Mouse (Mus musculus): ENCODE data around the gene Tmem174. TPM values are rescaled to one million over a fixed set of nuclear protein-coding genes. Genes with fewer than 3 reads are reported as not detected.
A peak's percentile ranks its signal among the peaks of the same experiment; 100 is the strongest.

The Tmem174 gene
- polyA plus RNA-seq, 1 experiment from 2014 or later: not detected

DNA sequence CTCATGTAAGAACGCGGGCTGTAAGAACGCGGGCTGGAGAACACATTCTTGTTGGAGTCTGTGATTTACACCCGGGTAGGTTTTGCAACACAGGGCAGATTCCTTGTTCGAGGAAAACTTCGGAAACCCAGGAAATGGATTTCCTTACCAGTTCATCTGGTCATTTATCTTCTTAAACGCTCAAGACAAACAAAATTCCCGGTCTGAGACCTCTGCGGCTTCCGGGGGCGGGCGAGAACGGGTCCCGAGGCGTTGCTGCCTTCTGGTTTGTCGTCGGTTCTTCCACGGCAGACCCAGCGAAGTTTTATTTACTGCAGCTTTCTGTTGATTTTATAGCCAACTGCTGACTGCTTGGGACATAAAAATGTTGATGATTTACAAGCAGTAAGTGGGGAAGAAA is 10.5 kb downstream of the Tmem174 start:
- no peak overlapping the region for H3K9ac ChIP-seq
- no peak overlapping the region for H3K27ac ChIP-seq
- H3K9me3 ChIP-seq: no peaks in the 10 kb centered on the region
- no peak for ATAC-seq (ENCODE audit: insufficient read depth, low FRiP score, low read depth)
- H3K36me3 ChIP-seq: no peaks in the 10 kb centered on the region
- H3K27me3 ChIP-seq (replicated peaks): no peaks in the 10 kb centered on the region
- WGBS: 37% methylated on average over 20 of the region's 20 CpGs
- peak overlapping the region; percentile 29; the same call in 1 of the 2 replicates for H3K4me2 ChIP-seq
- H3K4me3 ChIP-seq (replicated peaks): no peak overlapping the region
- no peaks in the 10 kb centered on the region for H3K4me1 ChIP-seq

DNA sequence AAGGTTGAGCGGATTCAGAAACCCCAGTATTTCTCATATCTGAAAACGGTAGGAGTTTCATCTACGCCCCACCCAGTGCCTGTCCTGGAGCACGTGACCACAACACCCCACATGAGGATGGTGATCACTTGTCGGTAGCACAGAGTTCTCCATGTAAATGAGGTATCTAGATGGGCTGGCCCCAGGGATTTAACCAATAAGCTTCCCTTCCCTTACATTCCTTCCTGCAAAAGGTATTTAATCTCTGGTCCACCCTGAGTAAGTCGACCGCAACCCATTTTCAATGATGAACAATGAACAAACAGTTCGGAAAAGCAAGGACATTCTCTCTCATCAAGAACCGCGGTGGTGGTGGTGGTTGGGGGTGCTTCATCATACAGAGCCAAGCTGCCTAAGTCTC is 12.7 kb downstream of the Tmem174 start:
- H3K4me3 ChIP-seq (replicated peaks): no peak overlapping the region
- WGBS: 90% methylated on average over 10 of the region's 10 CpGs
- H3K4me2 ChIP-seq: no peak overlapping the region
- no peaks in the 10 kb centered on the region for H3K27me3 ChIP-seq (replicated peaks)
- H3K4me1 ChIP-seq: no peaks in the 10 kb centered on the region
- no peaks in the 10 kb centered on the region for H3K36me3 ChIP-seq
- no peak for ATAC-seq (ENCODE audit: insufficient read depth, low FRiP score, low read depth)
- no peak overlapping the region for H3K9ac ChIP-seq
- H3K27ac ChIP-seq: no peak overlapping the region
- H3K9me3 ChIP-seq: no peaks in the 10 kb centered on the region

DNA sequence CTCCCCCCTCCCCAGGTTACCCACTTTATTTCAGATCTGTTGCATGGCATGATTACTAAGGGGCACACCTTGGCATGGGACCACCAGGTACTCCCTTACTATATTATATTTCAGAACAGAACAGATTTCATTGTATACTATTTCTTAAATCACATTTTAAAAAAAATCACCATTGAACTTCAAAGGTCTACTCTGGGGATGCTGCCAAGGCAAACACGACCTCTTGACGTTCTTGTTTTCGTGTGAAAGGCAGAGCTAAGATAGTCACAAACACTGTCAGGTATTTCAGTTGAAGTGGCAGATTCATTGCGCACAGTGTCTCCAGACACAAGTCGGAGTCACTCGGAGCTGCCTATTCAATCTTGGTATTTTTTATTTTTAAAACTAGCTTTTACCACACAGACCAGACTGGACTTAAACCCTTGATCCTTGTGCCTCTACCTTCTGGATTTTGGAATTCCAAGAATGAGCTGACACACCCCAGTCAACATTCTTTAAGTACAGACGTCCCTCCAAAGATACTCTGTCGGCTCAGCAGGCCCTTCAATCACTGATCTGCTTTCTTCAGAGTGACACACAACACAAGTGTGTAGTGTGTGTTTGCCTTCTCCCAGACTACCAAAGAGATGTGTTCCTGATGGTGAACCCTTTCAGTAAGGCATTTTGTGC is 14.2 kb downstream of the Tmem174 start:
- Histone ChIP-seq H3K27me3 (replicated peaks) (no peaks in the 10 kb centered on the region), H3K9me3 (no peaks in the 10 kb centered on the region), H3K4me2 (no peak overlapping the region), H3K9ac (no peak overlapping the region), H3K27ac (no peak overlapping the region), H3K36me3 (no peaks in the 10 kb centered on the region), H3K4me1 (no peaks in the 10 kb centered on the region), H3K4me3 (replicated peaks) (no peak overlapping the region)
- WGBS: 47% methylated on average over 8 of the region's 8 CpGs
- ATAC-seq (ENCODE audit: insufficient read depth, low FRiP score, low read depth): no peak

DNA sequence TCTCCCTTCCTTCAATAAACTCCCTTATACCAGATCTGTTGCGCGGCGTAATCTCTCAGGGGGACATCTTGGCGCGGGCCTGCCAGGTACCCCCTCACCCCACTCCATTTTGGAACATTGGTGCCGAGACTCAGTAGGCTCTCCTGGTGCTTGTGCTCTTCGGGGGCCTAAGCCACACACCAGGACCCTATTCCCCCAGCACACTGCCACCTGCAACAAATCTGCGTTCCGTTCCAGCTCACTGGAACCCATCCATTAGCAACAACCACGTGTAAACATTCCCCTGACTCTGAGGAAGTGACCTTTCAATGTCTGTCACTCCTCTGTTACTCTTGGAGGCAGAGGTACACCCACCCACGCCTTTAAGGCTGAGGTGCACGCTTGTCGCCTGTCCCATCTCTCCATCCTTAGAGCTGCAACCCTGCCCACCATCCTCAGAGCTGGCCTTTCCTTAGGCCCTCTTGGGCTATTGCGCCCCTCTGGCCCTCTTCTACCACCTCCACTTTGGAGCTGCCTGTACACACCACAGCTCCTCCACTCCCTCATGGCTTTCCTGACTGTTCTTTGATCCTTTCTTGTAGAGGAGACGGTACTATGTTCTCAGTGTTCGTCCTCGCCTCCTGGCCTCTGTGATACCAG is 19.7 kb downstream of the Tmem174 start:
- Histone ChIP-seq H3K9ac (no peak overlapping the region), H3K27me3 (replicated peaks) (no peaks in the 10 kb centered on the region), H3K4me3 (replicated peaks) (no peak overlapping the region), H3K27ac (no peak overlapping the region), H3K4me1 (no peaks in the 10 kb centered on the region), H3K36me3 (no peaks in the 10 kb centered on the region), H3K9me3 (no peaks in the 10 kb centered on the region), H3K4me2 (no peak overlapping the region)
- ATAC-seq (ENCODE audit: insufficient read depth, low FRiP score, low read depth): no peak
- WGBS: 65% methylated on average over 17 of the region's 17 CpGs

DNA sequence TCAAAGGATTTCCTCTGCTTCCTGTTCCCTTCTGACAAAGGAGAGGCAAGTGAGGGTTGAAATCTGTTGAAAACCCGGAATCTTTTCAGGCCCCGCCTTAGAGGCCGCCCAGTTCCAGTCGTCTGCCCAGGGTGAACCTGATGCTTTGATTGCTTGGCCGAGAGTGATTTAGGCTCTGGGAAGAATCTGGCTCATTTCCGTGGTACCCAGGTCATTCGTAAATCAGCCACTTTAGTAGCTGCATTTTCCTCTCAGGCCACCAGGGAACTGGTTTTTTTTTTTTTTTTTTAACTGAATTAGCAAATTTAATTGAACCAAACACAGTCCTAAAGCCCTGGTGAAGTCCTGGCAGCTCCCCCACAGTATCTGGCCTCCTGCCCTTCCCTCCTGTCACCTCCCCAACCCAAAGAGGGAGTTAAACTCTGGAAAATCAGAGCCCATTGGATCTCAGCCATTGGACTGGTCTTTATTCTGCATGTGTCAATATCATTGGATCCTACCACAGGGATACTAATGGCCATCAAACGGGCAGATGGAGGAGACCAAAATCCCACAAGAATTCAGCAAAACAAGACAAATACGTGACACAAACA is 29.2 kb downstream of the Tmem174 start:
- 0 out of 2 replicates have a peak, but pooled peaks cover 2% of the 10 kb centered on the region for H3K4me1 ChIP-seq
- H3K9me3 ChIP-seq: no peaks in the 10 kb centered on the region; the same call in 1 of the 2 replicates
- 49% methylated on average over 9 of the region's 9 CpGs for WGBS
- H3K4me3 ChIP-seq (replicated peaks): no peak overlapping the region
- H3K4me2 ChIP-seq: no peak overlapping the region
- no peaks in the 10 kb centered on the region for H3K27me3 ChIP-seq (replicated peaks)
- no peak; the same call in 1 of the 2 replicates for ATAC-seq (ENCODE audit: insufficient read depth, low FRiP score, low read depth)
- H3K36me3 ChIP-seq: no peaks in the 10 kb centered on the region
- no peak overlapping the region for H3K27ac ChIP-seq
- H3K9ac ChIP-seq: no peak overlapping the region

DNA sequence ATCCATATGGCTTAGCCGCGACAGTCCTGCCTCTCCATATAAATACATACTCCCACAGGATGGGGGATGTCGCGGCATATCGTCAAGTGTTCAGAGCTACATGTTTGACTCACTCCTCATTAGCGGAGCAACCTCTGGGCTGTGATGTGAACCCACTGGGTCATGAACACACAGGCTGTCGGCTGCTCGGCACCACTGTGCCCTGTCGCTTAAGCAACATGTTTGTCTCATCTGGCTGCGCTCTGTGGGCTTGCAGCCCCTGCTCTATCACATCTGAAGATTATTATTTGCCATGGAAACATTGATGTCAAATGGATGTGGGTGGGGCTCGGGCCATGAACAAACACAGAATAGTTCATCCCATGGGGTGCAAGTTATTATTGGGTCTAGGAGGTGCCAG is 33.4 kb downstream of the Tmem174 start:
- ATAC-seq (ENCODE audit: insufficient read depth, low FRiP score, low read depth): no peak
- Histone ChIP-seq H3K4me3 (replicated peaks) (no peak overlapping the region), H3K27ac (no peak overlapping the region)

DNA sequence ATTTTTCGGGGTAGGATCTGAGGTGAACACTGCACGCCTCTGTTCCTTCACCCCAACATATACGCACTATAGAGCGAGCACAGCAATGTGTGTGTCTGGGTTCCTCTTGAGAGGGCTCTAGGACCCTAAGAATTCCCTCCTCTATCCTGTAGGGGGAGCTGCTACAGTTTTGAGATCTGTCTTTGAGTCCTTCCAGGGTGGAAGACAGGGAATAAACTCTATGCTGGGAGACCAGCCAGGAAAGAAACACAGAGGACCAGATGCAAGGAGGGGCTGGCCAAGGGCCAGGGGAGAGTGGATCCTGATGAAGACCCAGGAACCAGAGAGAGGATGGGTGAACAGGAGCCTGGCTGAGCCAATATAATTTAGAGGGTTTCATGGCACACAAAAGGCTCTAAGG is 40.5 kb downstream of the Tmem174 start:
- no peaks in the 10 kb centered on the region for H3K36me3 ChIP-seq
- H3K27me3 ChIP-seq (replicated peaks): no peaks in the 10 kb centered on the region
- no peak overlapping the region for H3K4me3 ChIP-seq (replicated peaks)
- H3K27ac ChIP-seq: no peak overlapping the region
- no peaks in the 10 kb centered on the region for H3K9me3 ChIP-seq
- ATAC-seq (ENCODE audit: insufficient read depth, low FRiP score, low read depth): no peak
- peaks cover 7% of the 10 kb centered on the region; the same call in 1 of the 2 replicates for H3K4me1 ChIP-seq
- no peak overlapping the region for H3K9ac ChIP-seq
- H3K4me2 ChIP-seq: no peak overlapping the region
- 82% methylated on average over 4 of the region's 4 CpGs for WGBS

More for the DNA sequence above, 33.4 kb downstream of the Tmem174 start:
- H3K9me3 ChIP-seq: no peaks in the 10 kb centered on the region; the same call in 1 of the 2 replicates
- H3K27me3 ChIP-seq (replicated peaks): no peaks in the 10 kb centered on the region
- no peak overlapping the region for H3K4me2 ChIP-seq
- no peak overlapping the region for H3K9ac ChIP-seq
- WGBS: 85% methylated on average over 11 of the region's 11 CpGs
- 0 out of 2 replicates have a peak, but pooled peaks cover 2% of the 10 kb centered on the region for H3K4me1 ChIP-seq
- H3K36me3 ChIP-seq: no peaks in the 10 kb centered on the region

DNA sequence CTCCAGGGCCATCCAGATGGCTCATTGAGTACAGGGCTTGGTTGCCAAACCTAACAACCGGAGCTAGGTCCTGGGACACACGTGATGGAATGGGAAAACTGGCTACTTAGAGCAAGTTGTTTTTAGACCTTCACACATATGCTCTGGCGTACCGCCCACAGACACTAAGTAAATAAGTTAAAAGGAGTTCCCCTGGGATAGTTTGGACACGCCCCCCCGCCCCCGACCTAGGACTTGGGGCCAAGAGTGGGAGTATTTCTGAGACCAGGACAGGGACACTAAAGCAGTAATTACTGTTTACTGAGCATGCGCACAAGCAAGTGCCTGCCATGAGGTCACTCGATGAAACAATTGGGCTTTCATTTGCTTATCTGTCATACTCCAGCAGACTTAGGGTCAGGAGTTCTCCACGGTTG is 42.5 kb downstream of the Tmem174 start:
- WGBS: 67% methylated on average over 10 of the region's 10 CpGs
- Histone ChIP-seq H3K27me3 (replicated peaks) (no peaks in the 10 kb centered on the region), H3K9me3 (no peaks in the 10 kb centered on the region), H3K36me3 (no peaks in the 10 kb centered on the region), H3K4me2 (no peak overlapping the region), H3K9ac (no peak overlapping the region), H3K4me1 (peaks cover 11% of the 10 kb centered on the region; the same call in 1 of the 2 replicates), H3K27ac (peak overlapping the region; percentile 55), H3K4me3 (replicated peaks) (no peak overlapping the region)
- peak; percentile 48; the same call in 1 of the 2 replicates for ATAC-seq (ENCODE audit: insufficient read depth, low FRiP score, low read depth)

DNA sequence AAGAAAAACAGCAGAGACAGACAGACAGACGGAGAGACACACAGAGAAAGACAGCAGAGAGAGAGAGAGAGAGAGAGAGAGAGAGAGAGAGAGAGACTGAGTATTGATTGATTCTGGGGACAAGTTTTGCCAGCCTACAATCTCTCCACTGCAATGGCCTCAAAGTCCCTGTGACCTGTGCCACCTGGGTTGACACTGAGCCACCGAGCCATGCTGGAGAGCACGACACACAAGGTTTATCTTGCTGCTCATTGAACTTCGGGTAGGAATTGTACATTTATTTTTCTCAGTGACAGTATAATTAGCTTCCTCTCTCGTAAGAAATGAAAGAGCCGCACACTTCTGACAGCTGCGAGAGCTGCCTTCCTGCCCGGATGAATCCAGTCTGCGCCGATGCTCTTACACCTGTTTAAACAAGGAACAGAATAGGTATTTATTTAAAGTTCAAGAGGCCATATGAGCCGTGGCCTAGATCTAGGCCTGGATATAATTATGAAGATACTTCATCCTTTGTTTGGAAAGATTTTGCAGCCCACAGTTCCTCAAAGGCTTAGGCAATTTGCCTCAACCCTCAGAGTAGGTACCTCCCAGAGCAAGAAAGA is 43.2 kb downstream of the Tmem174 start:
- Histone ChIP-seq H3K27ac (peak overlapping the region; percentile 55), H3K9me3 (no peaks in the 10 kb centered on the region), H3K4me2 (no peak overlapping the region), H3K27me3 (replicated peaks) (no peaks in the 10 kb centered on the region), H3K4me1 (peaks cover 18% of the 10 kb centered on the region), H3K36me3 (no peaks in the 10 kb centered on the region), H3K9ac (no peak overlapping the region), H3K4me3 (replicated peaks) (no peak overlapping the region)
- 0 out of 2 replicates have a peak, but pooled peaks have one; percentile 20 for ATAC-seq (ENCODE audit: insufficient read depth, low FRiP score, low read depth)
- 35% methylated on average over 11 of the region's 11 CpGs for WGBS

DNA sequence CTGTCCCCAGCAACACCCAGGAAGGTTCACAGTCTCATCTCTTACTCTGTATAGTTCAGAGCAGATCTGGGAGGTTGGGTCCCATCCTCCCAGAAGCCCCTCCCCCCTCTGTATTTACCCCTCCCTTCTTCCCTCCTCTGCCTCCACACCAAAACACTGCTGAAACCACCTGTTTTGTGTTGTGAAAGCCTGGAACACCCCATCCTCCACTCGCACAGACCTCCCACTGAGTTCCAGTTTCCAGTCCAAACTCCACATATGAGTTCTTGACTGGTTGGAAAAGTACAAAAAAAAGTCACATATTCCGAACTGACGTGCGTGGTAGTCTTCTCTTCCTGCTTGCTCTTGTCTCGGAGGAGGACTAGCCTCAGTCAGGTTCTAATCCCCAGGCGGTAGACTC is 45.8 kb downstream of the Tmem174 start:
- Histone ChIP-seq H3K27me3 (replicated peaks) (peaks cover 9% of the 10 kb centered on the region), H3K9ac (no peak overlapping the region), H3K4me2 (no peak overlapping the region), H3K9me3 (no peaks in the 10 kb centered on the region), H3K36me3 (no peaks in the 10 kb centered on the region), H3K4me1 (peaks cover 34% of the 10 kb centered on the region), H3K27ac (peak overlapping the region; percentile 31; the same call in 1 of the 2 replicates), H3K4me3 (replicated peaks) (no peak overlapping the region)
- ATAC-seq (ENCODE audit: insufficient read depth, low FRiP score, low read depth): no peak
- 51% methylated on average over 6 of the region's 6 CpGs for WGBS

DNA sequence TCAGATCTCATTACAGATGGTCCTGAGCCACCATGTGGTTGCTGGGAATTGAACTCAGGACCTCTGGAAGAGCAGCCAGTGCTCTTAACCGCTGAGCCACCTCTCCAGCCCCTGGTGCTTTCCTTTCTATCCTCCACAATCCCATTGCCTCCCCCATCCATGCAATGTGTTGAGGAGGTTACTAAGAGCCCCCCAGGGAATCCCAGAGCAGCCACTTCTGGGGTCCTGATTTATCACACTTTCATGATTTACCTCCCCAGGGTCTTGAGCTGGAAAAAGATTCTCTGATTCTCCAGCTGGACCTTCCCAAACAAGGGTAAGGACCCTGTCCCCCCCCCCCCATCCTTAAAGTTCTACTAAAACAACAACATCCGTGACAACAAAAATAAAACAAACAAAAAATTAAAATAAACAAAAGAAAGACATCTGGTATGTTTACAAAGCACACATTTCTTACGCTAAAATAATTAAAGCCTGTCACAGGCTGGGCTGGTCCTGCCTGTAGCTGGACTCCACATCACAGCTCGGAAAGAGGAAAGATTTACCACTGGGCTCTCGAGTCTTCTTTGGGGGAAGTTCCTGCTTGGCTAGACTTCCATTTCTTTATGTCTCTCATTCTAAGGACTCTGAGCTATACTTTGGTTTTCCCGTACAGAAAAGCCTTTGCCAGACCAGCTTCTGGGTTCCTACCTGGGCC is 46.4 kb downstream of the Tmem174 start:
- 53% methylated on average over 6 of the region's 6 CpGs for WGBS
- ATAC-seq (ENCODE audit: insufficient read depth, low FRiP score, low read depth): no peak
- H3K27me3 ChIP-seq (replicated peaks): peaks cover 10% of the 10 kb centered on the region
- H3K36me3 ChIP-seq: no peaks in the 10 kb centered on the region
- H3K4me1 ChIP-seq: peaks cover 34% of the 10 kb centered on the region
- no peaks in the 10 kb centered on the region for H3K9me3 ChIP-seq
- peak overlapping the region; percentile 31; the same call in 1 of the 2 replicates for H3K27ac ChIP-seq
- H3K9ac ChIP-seq: no peak overlapping the region
- no peak overlapping the region for H3K4me2 ChIP-seq
- H3K4me3 ChIP-seq (replicated peaks): no peak overlapping the region
